Mouse (Mus musculus): Measurements from ENCODE around the gene Atxn7. TPM values are rescaled to one million over a fixed set of nuclear protein-coding genes. Genes with fewer than 3 reads are reported as not detected.
A peak's percentile ranks its signal among the peaks of the same experiment; 100 is the strongest.

Gene Atxn7
- polyA plus RNA-seq, 1 experiment from 2014 or later = 4.0 TPM

DNA sequence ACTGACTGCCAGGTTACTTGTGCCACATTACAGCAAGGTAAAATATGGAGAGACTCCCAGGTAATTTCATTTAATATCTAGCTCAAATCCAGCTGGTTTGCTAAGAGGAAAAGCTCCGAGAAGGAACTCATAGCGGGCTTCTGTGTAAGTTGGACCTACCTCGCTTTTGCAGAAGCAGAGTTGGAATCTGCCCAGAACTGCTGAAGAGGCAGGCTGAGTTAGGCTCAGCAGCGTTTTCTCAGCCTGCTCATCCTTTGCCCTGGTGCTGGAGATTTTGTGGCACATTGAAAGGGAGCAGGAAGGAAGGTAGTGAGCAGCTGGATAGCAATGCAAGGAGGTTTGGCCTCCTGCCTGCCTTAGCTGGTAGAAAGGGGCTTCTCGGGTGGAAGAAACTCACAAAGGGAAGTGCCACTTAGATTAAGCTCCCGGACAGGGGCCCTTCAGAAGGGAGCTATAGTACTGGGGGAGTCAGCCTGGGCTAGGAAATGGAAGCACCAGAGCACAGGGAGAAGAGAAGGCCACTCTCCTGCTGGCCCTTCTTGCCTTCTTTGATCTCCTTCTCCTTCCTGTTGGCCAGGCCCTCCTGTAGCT lies 10.5 kb downstream of the Atxn7 start:
- no peak overlapping the region for H3K27ac ChIP-seq (ENCODE audit: low read length)
- ATAC-seq = 0 out of 2 replicates have a peak, but pooled peaks have one; percentile 28
- H3K4me2 ChIP-seq (ENCODE audit: low read length) = no peak overlapping the region
- H3K4me1 ChIP-seq (replicated peaks; ENCODE audit: control insufficient read depth, insufficient read depth, low read length) = peaks cover 5% of the 10 kb centered on the region; the same call in 1 of the 2 replicates
- no peak overlapping the region for H3K9ac ChIP-seq (replicated peaks; ENCODE audit: low read depth, low read length)
- no peaks in the 10 kb centered on the region for H3K9me3 ChIP-seq (ENCODE audit: control insufficient read depth, low read length)
- no peak overlapping the region for H3K4me3 ChIP-seq (replicated peaks; ENCODE audit: low read length)
- 31% methylated on average over 6 of the region's 6 CpGs for whole genome bisulfite sequencing
- H3K27me3 ChIP-seq (replicated peaks; ENCODE audit: control insufficient read depth, insufficient read depth, low read length) = no peaks in the 10 kb centered on the region
- H3K36me3 ChIP-seq (ENCODE audit: control insufficient read depth, insufficient read depth) = no peaks in the 10 kb centered on the region

DNA sequence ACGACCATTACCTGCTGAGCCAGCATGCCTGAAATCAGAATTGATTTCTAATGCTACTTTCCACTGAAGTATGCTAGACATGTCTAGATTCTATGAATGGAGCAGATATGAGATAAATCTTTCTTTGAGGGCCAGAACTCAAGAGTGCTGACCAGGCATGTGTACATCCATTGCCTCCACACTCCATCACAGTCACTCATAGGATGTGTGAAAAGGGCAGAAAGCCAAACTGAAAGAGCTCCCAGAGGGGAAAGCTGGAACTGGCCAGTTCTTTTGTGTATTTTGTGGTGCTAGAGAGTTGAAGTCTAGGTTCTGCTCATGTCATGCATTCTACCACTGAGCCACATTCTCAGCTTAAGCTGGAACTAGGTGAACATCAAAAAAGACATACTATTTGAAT lies 16.3 kb downstream of the Atxn7 start:
- Histone ChIP-seq H3K4me3 (replicated peaks; ENCODE audit: low read length) (no peak overlapping the region), H3K27ac (ENCODE audit: low read length) (no peak overlapping the region), H3K36me3 (ENCODE audit: control insufficient read depth, insufficient read depth) (no peaks in the 10 kb centered on the region), H3K4me1 (replicated peaks; ENCODE audit: control insufficient read depth, insufficient read depth, low read length) (no peaks in the 10 kb centered on the region), H3K9ac (replicated peaks; ENCODE audit: low read depth, low read length) (no peak overlapping the region), H3K4me2 (ENCODE audit: low read length) (no peak overlapping the region), H3K27me3 (replicated peaks; ENCODE audit: control insufficient read depth, insufficient read depth, low read length) (no peaks in the 10 kb centered on the region), H3K9me3 (ENCODE audit: control insufficient read depth, low read length) (no peaks in the 10 kb centered on the region)
- ATAC-seq = no peak
- WGBS = 77% methylated on average over 1 of the region's 1 CpGs

DNA sequence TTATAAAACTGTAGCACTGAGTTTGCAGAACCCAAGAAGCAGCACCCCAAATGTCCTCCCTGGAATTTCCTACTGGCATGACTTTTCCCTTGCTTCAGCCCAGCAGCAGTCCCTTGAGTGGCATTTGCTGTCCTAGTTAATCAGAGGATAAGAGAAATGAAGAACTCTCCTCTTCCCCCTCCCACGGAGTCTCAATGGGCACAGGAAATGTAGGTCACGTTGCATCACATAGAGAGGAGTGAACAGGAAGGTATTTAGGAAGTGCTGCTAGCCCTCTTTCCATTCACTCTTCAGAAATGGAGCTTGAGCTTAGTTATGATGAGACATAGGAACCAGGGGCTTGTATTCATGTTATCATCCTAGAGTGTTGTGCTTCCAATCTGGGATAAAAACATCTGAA lies 20.0 kb downstream of the Atxn7 start:
- no peak for ATAC-seq
- Histone ChIP-seq H3K36me3 (ENCODE audit: control insufficient read depth, insufficient read depth) (no peaks in the 10 kb centered on the region), H3K27ac (ENCODE audit: low read length) (no peak overlapping the region), H3K4me2 (ENCODE audit: low read length) (no peak overlapping the region), H3K4me3 (replicated peaks; ENCODE audit: low read length) (no peak overlapping the region), H3K4me1 (replicated peaks; ENCODE audit: control insufficient read depth, insufficient read depth, low read length) (no peaks in the 10 kb centered on the region), H3K9me3 (ENCODE audit: control insufficient read depth, low read length) (no peaks in the 10 kb centered on the region), H3K9ac (replicated peaks; ENCODE audit: low read depth, low read length) (no peak overlapping the region), H3K27me3 (replicated peaks; ENCODE audit: control insufficient read depth, insufficient read depth, low read length) (no peaks in the 10 kb centered on the region)
- WGBS = 42% methylated on average over 2 of the region's 2 CpGs

DNA sequence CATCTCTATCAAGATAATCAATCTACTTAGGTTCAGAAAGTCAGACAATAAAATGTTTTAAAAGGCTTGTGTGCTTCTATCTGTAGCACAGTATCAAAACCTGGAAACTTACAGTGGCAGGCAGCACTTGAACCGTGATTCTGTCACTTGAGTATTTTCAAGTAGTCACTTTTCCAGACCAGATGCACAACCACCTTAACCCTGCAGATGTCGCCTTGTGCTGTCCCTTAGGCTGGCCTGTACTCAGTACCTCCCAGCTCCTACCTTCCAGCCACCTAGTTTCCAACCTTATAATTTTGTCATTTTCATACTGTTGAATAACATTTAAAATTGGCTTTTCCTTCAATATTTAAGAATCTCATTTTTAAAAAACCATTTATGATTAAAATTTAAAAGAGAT lies 20.9 kb downstream of the Atxn7 start:
- H3K9ac ChIP-seq (replicated peaks; ENCODE audit: low read depth, low read length) = no peak overlapping the region
- 55% methylated on average over 2 of the region's 2 CpGs for WGBS
- no peaks in the 10 kb centered on the region for H3K27me3 ChIP-seq (replicated peaks; ENCODE audit: control insufficient read depth, insufficient read depth, low read length)
- no peak overlapping the region for H3K4me2 ChIP-seq (ENCODE audit: low read length)
- H3K4me3 ChIP-seq (replicated peaks; ENCODE audit: low read length) = no peak overlapping the region
- no peaks in the 10 kb centered on the region for H3K4me1 ChIP-seq (replicated peaks; ENCODE audit: control insufficient read depth, insufficient read depth, low read length)
- H3K36me3 ChIP-seq (ENCODE audit: control insufficient read depth, insufficient read depth) = no peaks in the 10 kb centered on the region
- no peak for ATAC-seq
- H3K9me3 ChIP-seq (ENCODE audit: control insufficient read depth, low read length) = no peaks in the 10 kb centered on the region
- H3K27ac ChIP-seq (ENCODE audit: low read length) = no peak overlapping the region

DNA sequence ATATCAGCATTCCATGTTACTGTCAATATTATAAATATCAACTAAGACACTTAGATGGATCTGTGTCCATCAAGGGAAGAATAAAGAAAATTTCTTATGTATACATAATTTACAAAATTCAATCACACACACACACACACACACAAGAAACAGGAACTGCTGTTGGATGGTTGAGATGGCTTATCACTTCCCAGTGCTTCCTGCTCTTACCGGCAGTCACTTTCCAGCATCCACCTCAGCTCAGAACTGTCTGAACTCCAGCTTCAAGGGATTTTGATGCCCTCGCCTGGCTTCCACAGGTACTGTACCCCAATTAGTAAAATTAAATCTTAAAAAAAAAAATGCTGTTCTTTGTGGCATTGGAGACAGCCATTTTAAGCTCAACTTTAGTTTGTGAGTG lies 27.2 kb downstream of the Atxn7 start:
- no peak overlapping the region for H3K4me3 ChIP-seq (replicated peaks; ENCODE audit: low read length)
- no peak for ATAC-seq
- H3K9ac ChIP-seq (replicated peaks; ENCODE audit: low read depth, low read length) = no peak overlapping the region
- H3K36me3 ChIP-seq (ENCODE audit: control insufficient read depth, insufficient read depth) = no peaks in the 10 kb centered on the region
- WGBS = 69% methylated on average over 2 of the region's 2 CpGs
- H3K4me1 ChIP-seq (replicated peaks; ENCODE audit: control insufficient read depth, insufficient read depth, low read length) = no peaks in the 10 kb centered on the region
- H3K27me3 ChIP-seq (replicated peaks; ENCODE audit: control insufficient read depth, insufficient read depth, low read length) = no peaks in the 10 kb centered on the region
- H3K4me2 ChIP-seq (ENCODE audit: low read length) = no peak overlapping the region
- H3K27ac ChIP-seq (ENCODE audit: low read length) = no peak overlapping the region
- H3K9me3 ChIP-seq (ENCODE audit: control insufficient read depth, low read length) = no peaks in the 10 kb centered on the region

DNA sequence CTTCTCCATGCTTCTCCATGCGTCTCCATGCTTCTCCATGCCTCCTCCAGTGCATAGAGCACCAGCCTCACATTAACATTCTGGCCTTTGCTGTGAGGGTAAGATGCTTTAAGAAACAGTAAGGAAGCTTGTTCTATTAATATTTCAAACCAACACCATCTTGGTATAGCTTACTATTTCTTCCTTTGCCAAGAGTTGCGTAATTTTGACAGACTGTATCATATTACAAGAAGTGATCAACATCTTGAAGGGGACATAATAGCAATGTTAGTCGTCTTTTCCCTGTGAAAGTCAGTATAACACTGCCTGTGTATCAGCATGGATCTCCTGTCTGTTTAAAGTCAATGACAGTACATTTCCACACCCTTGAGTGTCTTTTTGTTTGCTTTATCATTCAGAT lies 29.5 kb downstream of the Atxn7 start:
- Histone ChIP-seq H3K36me3 (ENCODE audit: control insufficient read depth, insufficient read depth) (no peaks in the 10 kb centered on the region), H3K9me3 (ENCODE audit: control insufficient read depth, low read length) (no peaks in the 10 kb centered on the region), H3K27me3 (replicated peaks; ENCODE audit: control insufficient read depth, insufficient read depth, low read length) (no peaks in the 10 kb centered on the region), H3K27ac (ENCODE audit: low read length) (no peak overlapping the region), H3K9ac (replicated peaks; ENCODE audit: low read depth, low read length) (no peak overlapping the region), H3K4me3 (replicated peaks; ENCODE audit: low read length) (no peak overlapping the region), H3K4me1 (replicated peaks; ENCODE audit: control insufficient read depth, insufficient read depth, low read length) (no peaks in the 10 kb centered on the region), H3K4me2 (ENCODE audit: low read length) (no peak overlapping the region)
- ATAC-seq = no peak
- 81% methylated on average over 3 of the region's 3 CpGs for WGBS

DNA sequence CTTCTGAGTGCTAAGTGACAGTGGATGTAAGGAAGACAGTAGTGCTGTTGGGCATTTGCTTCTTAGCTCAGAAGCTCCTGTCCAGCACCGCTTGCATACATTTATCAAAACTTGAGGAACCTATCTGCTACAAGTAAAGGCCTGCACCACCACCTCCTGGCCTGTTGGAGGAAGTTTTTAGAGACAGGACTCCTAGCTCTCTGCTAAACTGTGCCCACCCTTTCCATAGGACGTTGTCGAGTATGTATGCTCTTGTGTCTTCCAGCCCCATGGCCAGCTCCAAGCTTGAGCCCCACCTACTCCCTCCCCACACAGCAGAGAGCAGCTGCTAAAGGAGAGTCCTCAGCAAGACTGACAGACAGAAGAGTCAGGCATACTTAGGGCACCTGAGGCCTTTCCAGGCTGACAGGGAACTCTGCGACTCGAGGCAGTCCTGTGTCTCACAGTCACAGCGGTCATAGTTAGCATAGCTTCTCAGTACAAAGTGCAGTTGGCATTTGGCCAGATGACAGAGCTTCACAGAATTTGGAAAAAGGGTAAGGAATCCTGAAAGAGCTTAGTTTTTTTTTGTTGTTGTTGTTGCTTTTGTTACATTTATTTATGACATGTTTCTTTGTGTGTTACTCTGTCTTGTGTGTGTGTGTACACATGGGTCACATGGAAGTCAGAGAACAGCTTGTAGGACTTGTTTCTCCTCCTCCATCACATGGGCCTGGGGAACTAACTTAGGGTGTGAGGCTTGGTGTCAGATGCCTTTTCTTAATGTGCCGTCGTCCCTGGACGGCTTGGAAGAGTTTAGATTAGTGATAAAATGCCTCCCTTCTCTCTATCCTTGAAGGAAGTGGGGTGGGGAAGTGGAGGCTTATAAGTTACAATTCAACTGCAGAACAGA lies 34.2 kb downstream of the Atxn7 start:
- no peaks in the 10 kb centered on the region for H3K36me3 ChIP-seq (ENCODE audit: control insufficient read depth, insufficient read depth)
- WGBS = 73% methylated on average over 9 of the region's 9 CpGs
- H3K27me3 ChIP-seq (replicated peaks; ENCODE audit: control insufficient read depth, insufficient read depth, low read length) = no peaks in the 10 kb centered on the region
- H3K4me2 ChIP-seq (ENCODE audit: low read length) = no peak overlapping the region
- ATAC-seq = no peak; the same call in 1 of the 2 replicates
- no peak overlapping the region for H3K27ac ChIP-seq (ENCODE audit: low read length)
- H3K4me1 ChIP-seq (replicated peaks; ENCODE audit: control insufficient read depth, insufficient read depth, low read length) = no peaks in the 10 kb centered on the region
- no peak overlapping the region for H3K9ac ChIP-seq (replicated peaks; ENCODE audit: low read depth, low read length)
- H3K4me3 ChIP-seq (replicated peaks; ENCODE audit: low read length) = no peak overlapping the region
- no peaks in the 10 kb centered on the region for H3K9me3 ChIP-seq (ENCODE audit: control insufficient read depth, low read length)

DNA sequence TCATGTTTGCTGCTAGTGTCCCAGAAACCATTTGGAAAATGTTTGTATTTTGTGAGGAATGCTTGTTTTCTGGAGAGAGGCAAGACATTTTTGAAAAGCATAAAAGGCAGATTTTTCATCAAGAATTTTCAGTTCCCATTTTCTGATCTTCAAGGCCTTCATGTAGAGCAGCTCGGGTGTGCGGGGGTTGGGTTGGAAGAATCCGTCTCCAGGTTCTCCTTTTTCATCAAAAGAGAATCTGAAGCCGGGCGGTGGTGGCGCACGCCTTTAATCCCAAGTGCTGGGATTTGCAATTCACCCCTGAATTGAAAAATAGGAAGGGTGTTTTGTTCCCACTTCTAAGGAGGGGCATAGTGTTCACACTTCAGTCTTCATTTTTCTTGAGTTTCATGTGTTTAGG lies 41.5 kb downstream of the Atxn7 start:
- H3K9ac ChIP-seq (replicated peaks; ENCODE audit: low read depth, low read length) = no peak overlapping the region

DNA sequence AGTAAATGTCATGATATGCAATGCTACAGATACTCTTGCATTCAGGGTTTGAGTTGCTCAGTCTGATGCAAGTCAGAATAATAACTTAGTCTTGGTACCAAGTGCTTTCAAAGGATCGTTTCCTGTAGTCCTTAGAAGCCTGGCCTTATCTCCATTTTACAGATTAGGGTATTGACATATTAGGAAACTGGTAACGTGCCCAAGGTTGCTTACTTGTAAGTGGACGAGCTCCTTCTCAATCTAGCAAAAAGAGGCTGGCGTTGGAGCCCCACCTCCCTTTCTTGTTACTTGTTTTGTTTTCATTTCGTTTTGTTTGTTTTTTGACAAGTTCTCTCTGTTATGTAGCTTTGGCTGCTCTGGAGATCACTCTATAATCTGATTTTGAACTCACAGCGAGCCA lies 48.5 kb downstream of the Atxn7 start:
- no peak overlapping the region for H3K9ac ChIP-seq (replicated peaks; ENCODE audit: low read depth, low read length)
- H3K4me1 ChIP-seq (replicated peaks; ENCODE audit: control insufficient read depth, insufficient read depth, low read length) = peaks cover 16% of the 10 kb centered on the region
- no peak overlapping the region for H3K4me3 ChIP-seq (replicated peaks; ENCODE audit: low read length)
- H3K9me3 ChIP-seq (ENCODE audit: control insufficient read depth, low read length) = no peaks in the 10 kb centered on the region
- no peak overlapping the region for H3K27ac ChIP-seq (ENCODE audit: low read length)
- ATAC-seq = no peak
- H3K36me3 ChIP-seq (ENCODE audit: control insufficient read depth, insufficient read depth) = no peaks in the 10 kb centered on the region
- no peaks in the 10 kb centered on the region for H3K27me3 ChIP-seq (replicated peaks; ENCODE audit: control insufficient read depth, insufficient read depth, low read length)
- no peak overlapping the region for H3K4me2 ChIP-seq (ENCODE audit: low read length)
- 77% methylated on average over 6 of the region's 6 CpGs for WGBS

More for the DNA sequence above, 41.5 kb downstream of the Atxn7 start:
- no peak overlapping the region for H3K4me3 ChIP-seq (replicated peaks; ENCODE audit: low read length)
- no peaks in the 10 kb centered on the region for H3K27me3 ChIP-seq (replicated peaks; ENCODE audit: control insufficient read depth, insufficient read depth, low read length)
- no peak overlapping the region for H3K4me2 ChIP-seq (ENCODE audit: low read length)
- H3K9me3 ChIP-seq (ENCODE audit: control insufficient read depth, low read length) = no peaks in the 10 kb centered on the region
- no peaks in the 10 kb centered on the region for H3K4me1 ChIP-seq (replicated peaks; ENCODE audit: control insufficient read depth, insufficient read depth, low read length)
- no peak overlapping the region for H3K27ac ChIP-seq (ENCODE audit: low read length)
- 96% methylated on average over 7 of the region's 7 CpGs for WGBS
- ATAC-seq = no peak
- no peaks in the 10 kb centered on the region for H3K36me3 ChIP-seq (ENCODE audit: control insufficient read depth, insufficient read depth)
